Mouse (Mus musculus) midbrain, embryonic 12.5 days (tissue): ENCODE data around the gene Ezr. TPM values are rescaled to one million over a fixed set of nuclear protein-coding genes. Genes with fewer than 3 reads are reported as not detected.
"Not testable (repeated sequence)": the region's sequence is repeated elsewhere in the genome, so short reads cannot be mapped to it uniquely, and the experiment has no call there.

Experiments
- ATAC-seq: fragments of 200-750 bp; cut with Nextera tagmentation; 2 replicates; pipeline ENCODE4 v1.8.0; 2017; ENCODE audit warnings: low read depth, moderate TSS enrichment, moderate library complexity; ENCODE audit not compliant: low FRiP score
- H3K27ac ChIP-seq: fragments of 300-500 bp; sonication (generic); replicated peaks from 2 replicates; pipeline ENCODE4 v1.5.1; 2016; ENCODE audit warnings: mild to moderate bottlenecking
- H3K27me3 ChIP-seq: fragments of 300-500 bp; sonication (generic); 2 replicates; pipeline ENCODE4 v1.6.1; 2016; ENCODE audit warnings: mild to moderate bottlenecking
- H3K36me3 ChIP-seq: fragments of 300-500 bp; sonication (generic); 2 replicates; pipeline ENCODE4 v1.6.1; 2016
- H3K4me1 ChIP-seq: fragments of 300-500 bp; sonication (generic); 2 replicates; pipeline ENCODE4 v1.6.1; 2016
- H3K4me2 ChIP-seq: fragments of 300-500 bp; sonication (generic); replicated peaks from 2 replicates; pipeline ENCODE4 v1.6.1; 2016; ENCODE audit warnings: mild to moderate bottlenecking, moderate library complexity
- H3K4me3 ChIP-seq: fragments of 300-500 bp; sonication (generic); 2 replicates; pipeline ENCODE4 v1.5.1; 2016; ENCODE audit warnings: mild to moderate bottlenecking
- H3K9ac ChIP-seq: fragments of 300-500 bp; sonication (generic); replicated peaks from 2 replicates; pipeline ENCODE4 v1.6.1; 2016; ENCODE audit warnings: mild to moderate bottlenecking, moderate library complexity
- H3K9me3 ChIP-seq: fragments of 300-500 bp; sonication (generic); 2 replicates; pipeline ENCODE4 v1.6.1; 2016; ENCODE audit warnings: mild to moderate bottlenecking
- WGBS: fragments of 180-500 bp; shearing (Covaris S2); methylation state at CpG from one replicate; pipeline ENCODE4 v1.1.7; 2016; 5-methylcytosine and 5-hydroxymethylcytosine counted together
- polyA plus RNA-seq: library from polyadenylated mRNA; unstranded; fragments of >200 nt; fragmentation: Nextera tagmentation; extraction: Ambion mirVana; gene quantifications from 2 replicates; pipeline ENCODE4 v1.2.1, GENCODE M21; 2016

The Ezr gene
- polyA plus RNA-seq, 1 experiment from 2014 or later, result 53.2 TPM

DNA sequence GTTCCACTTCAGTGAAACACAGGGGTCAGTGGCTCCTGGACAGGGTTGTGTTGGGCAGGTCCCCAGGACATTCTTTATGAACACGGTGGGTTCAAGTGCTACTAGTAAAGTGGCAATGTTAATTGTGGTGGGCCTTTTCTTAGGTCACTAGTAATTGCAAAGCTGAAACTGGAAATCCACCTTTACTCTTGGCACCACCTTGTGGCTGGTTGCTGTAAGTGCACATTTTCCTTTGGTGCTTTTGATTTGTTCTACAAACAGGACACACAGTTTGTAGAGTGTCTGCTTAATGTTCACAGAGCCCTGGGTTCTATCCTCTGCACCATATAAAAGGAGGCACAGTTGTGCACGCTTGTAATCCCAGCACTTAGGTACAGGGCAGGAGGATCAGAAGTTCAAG lies 91.0 kb downstream of the Ezr start:
- H3K36me3 ChIP-seq, H3K4me3 ChIP-seq, H3K4me2 ChIP-seq, ATAC-seq, H3K4me1 ChIP-seq, H3K27me3 ChIP-seq, H3K27ac ChIP-seq, H3K9me3 ChIP-seq, H3K9ac ChIP-seq: not testable (repeated sequence)
- WGBS, result 12% methylated on average over 2 of the region's 2 CpGs

DNA sequence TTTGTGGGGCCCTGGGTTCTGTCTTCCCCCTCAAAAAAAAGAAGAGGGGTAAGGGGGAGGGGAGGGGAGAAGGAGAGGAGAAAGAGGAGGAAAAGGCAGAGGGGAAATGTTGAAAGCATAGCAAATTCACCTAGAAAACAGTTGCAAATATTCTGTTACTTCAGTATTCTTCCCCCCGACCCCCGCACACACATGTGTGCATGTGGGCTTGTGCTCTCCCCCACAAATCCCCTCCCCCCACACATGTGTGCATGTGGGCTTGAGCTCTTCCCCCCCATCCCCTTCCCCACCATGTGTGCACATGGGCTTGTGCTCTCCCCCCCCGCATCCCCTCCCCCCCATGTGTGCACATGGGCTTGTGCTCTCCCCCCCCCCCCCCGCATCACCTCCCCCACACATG lies 93.2 kb downstream of the Ezr start:
- not testable (repeated sequence) for ATAC-seq, H3K9me3 ChIP-seq, H3K36me3 ChIP-seq, H3K4me2 ChIP-seq, H3K4me3 ChIP-seq, H3K4me1 ChIP-seq, H3K27me3 ChIP-seq, H3K9ac ChIP-seq, H3K27ac ChIP-seq
- WGBS, result 89% methylated on average over 2 of the region's 4 CpGs

Other genes with a start within 250 kb of the Ezr start
- 56.1 and 69.7 TPM in 2 replicates for gene Dynlt1c, start 181.1 kb downstream of the Ezr start, polyA plus RNA-seq
- 301 and 317 TPM in 2 replicates for gene Dynlt1f, start 126.9 kb downstream of the Ezr start, polyA plus RNA-seq
- 0.12 TPM in 1 of 2 replicates, not detected in the other for gene Sytl3, start 123.7 kb downstream of the Ezr start, polyA plus RNA-seq
- gene Rsph3b, start 165.9 kb upstream of the Ezr start, polyA plus RNA-seq, result 43.9 and 44.9 TPM in 2 replicates
- 56.6 and 57.3 TPM in 2 replicates for gene Tagap1, start 178.4 kb upstream of the Ezr start, polyA plus RNA-seq
- gene Rnaset2b, start 187.8 kb upstream of the Ezr start, polyA plus RNA-seq, result 97.5 and 97.6 TPM in 2 replicates
- 0.36 TPM in 1 of 2 replicates, not detected in the other for gene Gm49721, start 196.1 kb upstream of the Ezr start, polyA plus RNA-seq
- gene Gm1604a, start 242.8 kb upstream of the Ezr start, polyA plus RNA-seq, result not detected in 2 replicates